Mouse (Mus musculus) embryonic stem cell, embryonic (primary cell): ENCODE results near the gene Tnfrsf11a.
"Not testable (repeated sequence)": the region's sequence is repeated elsewhere in the genome, so short reads cannot be mapped to it uniquely, and the experiment has no call there.

Source experiments
- CTCF ChIA-PET, 4 experiments: fragments of 300-600 bp in 2 of 4; fragments of 350-600 bp in 2 of 4; sonication (Branson Sonifier 250); formaldehyde crosslinking; loops; one replicate each; lab custom pipeline; 2022; ENCODE audit warnings: inconsistent platforms in 2 of 4; lab: Charles Lee
- POLR2A ChIA-PET, 4 experiments: fragments of 300-600 bp in 2 of 4; fragments of 350-600 bp in 2 of 4; sonication (Branson Sonifier 250); formaldehyde crosslinking; loops; one replicate each; lab custom pipeline; 2022; ENCODE audit warnings: antibody characterized with exemption in 4 of 4, inconsistent platforms in 1 of 4; lab: Charles Lee

The Tnfrsf11a gene

DNA sequence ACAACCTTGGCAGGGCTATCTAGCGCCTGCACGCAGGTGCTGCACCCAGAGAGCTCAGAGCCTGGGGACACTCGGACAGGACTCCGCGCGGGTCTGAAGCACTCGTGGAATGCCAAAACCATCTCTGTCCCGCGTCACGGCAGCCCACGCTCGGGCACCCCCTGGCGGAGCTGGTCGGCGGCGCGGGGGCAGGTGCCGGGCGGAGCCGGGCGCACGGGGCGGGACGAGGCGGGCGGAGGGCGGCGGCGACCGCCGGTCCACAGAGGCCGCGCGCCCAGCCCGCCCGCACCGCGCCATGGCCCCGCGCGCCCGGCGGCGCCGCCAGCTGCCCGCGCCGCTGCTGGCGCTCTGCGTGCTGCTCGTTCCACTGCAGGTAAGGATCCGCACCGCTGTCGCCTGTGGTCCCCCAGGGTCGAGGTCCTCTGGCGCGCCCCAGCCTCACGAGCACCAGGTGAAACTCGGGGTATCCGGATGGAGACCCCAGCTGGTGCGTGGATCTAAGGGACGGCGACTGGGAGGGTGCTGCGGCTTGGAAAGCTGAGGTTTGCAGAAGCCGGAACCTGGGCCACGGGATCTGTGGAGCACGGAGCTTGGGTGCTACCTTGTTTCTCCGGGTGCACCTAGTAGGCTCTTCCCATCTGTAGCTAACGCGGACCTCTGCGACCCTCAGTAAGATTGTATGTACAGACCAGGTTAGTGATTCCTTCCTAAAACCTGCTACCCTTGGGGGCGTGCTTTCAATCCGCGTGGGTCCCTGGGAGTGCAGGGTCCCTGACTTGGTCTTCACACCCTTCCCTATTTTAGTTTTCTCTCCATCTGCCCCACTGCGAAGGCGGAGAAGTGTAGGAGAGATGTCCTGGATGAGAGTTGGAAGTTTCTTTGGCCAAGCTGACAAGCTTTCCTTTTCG is at the start of gene Tnfrsf11a:
Gene Tnfrsf11a (plus strand): TSS at position 262 of the 908 bp plus-strand sequence.
- ChIA-PET POLR2A (interaction anchor here in 3 of 4 experiments (1.0 to 2.2 kb wide), 5 partner anchors 12 to 391 kb away, joined by 3 to 6 read pairs (median 4); partner anchors contain the start of genes Zcchc2 (in 2 of the 3) and Phlpp1 (in 1 of the 3)), CTCF (interaction anchor here in 2 of 4 experiments (0.7 to 1.5 kb wide), 5 partner anchors 8 to 975 kb away, joined by 3 to 4 read pairs (median 3); no protein-coding TSS in a partner anchor)

DNA sequence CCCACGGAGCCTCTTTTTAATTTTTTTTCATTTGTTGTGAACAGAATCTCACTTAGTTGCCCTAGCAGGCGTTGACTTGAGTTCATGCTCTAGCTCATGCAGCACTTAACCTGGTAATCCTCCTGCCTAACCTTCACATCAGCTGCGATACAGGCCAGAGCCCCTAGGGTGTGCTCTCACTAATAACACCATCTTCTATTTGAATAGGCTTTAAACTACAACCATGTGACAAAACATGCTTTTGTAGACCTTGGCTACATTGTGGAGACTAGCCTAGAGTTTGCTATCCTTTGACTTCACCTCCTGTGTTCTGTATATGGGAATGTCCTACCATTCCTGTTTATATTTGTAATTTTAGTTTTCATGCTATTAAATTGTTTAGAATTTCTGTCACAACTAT is 45.2 kb upstream of the Tnfrsf11a start:
- CTCF ChIA-PET = interaction anchor here in 1 of 4 experiments (1.2 kb wide), 1 partner anchor 152 kb away, joined by 3 read pairs; no protein-coding TSS in a partner anchor
- POLR2A ChIA-PET = interaction anchor here in 2 of 4 experiments (0.5 to 2.1 kb wide), 5 partner anchors 10 to 255 kb away, joined by 3 to 6 read pairs (median 3); partner anchors contain the start of genes Pign (in 1 of the 2), Relch (in 1 of the 2) and Zcchc2 (in 1 of the 2)

DNA sequence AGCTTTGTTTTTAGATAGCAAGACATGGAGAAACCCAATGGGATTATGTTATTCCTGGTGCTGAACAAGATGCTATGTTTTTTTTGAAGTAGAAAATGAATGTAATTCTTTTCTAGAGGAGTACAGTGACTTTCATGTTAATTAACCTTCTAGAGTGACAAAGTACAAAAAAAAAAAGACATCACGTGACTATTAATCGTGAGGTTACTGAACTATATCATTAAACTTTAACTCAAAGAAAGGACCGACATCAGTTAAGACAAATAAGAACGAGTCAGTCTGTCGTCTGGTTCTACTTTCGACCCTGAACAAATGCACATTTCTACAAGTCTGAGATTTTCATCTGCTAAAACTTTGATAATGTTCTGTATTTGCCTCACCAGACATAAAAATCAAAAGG is 42.2 kb upstream of the Tnfrsf11a start:
- CTCF ChIA-PET = no interaction called here

DNA sequence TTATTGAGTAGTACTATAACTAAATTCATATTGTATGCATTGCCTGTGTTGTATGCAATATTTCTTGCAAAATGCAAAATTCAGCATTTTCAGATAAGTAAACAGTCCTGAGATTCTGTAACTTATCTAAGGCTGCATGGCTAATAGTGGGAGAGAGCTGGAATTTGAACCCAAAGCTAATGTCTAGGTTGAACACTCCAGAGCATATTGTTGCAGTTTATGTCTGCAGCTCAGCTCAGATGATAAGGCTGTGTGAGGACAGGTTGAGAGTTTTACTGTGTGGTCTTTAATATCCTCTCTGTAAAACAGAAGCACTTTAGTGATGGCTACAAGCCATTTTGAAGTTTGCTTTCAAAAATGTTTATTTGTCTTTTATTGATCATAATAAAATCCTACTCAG is 41.0 kb upstream of the Tnfrsf11a start:
- ChIA-PET CTCF (no interaction called here), POLR2A (interaction anchor here in 1 of 4 experiments (1.5 kb wide), 1 partner anchor 18 kb away, joined by 4 read pairs; no protein-coding TSS in a partner anchor)

More for the DNA sequence above, 42.2 kb upstream of the Tnfrsf11a start:
- POLR2A ChIA-PET = interaction anchor here in 1 of 4 experiments (1.0 to 1.6 kb wide), 2 partner anchors 15 to 16 kb away, joined by 3 to 4 read pairs; no protein-coding TSS in a partner anchor

DNA sequence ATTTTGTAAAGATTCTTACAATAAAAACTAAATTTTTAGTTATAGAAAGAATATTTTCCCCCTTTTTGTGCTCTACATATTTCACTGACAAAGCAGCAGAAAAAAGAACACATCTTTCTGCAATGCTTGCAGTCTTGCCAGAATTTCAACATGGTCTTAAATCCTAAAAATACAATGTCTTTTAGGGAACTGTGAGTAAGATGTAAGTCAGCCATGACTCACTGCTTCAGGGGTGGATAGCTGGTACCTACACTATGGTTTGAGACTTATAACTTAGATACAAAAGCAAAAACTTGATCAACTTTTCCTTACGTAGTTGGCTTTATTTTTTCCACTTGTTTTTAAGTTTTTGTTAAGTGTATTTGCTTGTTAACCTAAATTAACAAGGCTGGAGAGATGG is 38.0 kb upstream of the Tnfrsf11a start:
- ChIA-PET POLR2A (no interaction called here), CTCF (no interaction called here)

DNA sequence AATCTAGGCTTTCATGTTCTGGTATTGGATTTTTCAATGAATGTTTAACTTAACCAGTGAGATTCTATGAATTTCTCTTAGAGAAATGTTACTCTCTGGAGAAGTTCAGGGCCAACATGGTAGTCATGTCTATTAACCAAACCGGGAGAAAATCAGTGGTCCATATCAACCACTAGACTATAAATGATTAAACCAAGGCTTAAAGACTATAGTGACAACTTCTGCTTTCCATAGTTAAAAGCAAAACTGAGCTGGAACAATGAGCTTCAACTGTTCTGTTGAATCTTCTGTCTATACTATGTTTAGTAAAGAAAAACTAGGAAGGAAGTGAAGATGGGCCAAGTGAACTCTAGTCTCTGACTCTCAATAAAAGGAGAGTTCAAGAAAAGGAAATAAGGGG is 34.1 kb upstream of the Tnfrsf11a start:
- POLR2A ChIA-PET = interaction anchor here in 1 of 4 experiments (1.7 kb wide), 1 partner anchor 12 kb away, joined by 6 read pairs; no protein-coding TSS in a partner anchor

DNA sequence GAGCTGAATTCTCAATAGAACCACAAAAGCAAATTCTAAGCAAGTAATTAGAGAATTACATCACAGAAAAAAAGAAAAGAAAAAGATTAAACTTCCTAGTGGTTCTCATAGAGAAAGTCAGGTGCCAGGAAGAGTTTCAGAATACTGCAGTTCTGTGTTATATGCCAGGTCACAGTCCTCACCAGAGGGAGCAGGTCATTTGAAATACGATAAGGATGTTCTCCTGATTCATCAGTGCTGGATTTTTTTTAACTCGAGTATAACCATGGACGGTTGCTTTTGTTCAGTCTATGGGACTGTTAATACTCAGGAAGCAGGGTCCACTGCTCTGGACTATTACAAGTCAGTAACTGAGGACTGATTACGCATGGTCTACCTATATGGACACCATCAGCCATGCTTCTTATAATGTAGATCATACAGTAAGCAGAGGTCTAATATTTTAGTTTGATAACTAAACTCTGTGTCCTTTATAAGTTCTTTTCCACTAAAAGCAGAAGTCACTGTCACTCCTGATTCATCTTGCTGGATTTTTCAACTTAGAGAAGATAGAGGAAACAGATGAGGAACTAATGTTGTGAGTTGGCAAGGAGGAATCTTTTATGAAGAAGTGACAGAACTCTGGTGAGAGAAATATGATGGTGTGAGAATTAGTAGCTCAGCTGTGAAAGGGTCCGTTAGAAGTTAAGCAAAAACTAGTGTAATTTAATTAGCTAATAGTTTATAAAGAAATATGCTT is 33.5 kb upstream of the Tnfrsf11a start:
- ChIA-PET CTCF (no interaction called here), POLR2A (interaction anchor here in 2 of 4 experiments (1.0 to 1.7 kb wide), 2 partner anchors 12 to 243 kb away, joined by 4 to 6 read pairs; partner anchors contain the start of gene Zcchc2 (in 1 of the 2))

More for the DNA sequence above, 34.1 kb upstream of the Tnfrsf11a start:
- CTCF ChIA-PET = no interaction called here

DNA sequence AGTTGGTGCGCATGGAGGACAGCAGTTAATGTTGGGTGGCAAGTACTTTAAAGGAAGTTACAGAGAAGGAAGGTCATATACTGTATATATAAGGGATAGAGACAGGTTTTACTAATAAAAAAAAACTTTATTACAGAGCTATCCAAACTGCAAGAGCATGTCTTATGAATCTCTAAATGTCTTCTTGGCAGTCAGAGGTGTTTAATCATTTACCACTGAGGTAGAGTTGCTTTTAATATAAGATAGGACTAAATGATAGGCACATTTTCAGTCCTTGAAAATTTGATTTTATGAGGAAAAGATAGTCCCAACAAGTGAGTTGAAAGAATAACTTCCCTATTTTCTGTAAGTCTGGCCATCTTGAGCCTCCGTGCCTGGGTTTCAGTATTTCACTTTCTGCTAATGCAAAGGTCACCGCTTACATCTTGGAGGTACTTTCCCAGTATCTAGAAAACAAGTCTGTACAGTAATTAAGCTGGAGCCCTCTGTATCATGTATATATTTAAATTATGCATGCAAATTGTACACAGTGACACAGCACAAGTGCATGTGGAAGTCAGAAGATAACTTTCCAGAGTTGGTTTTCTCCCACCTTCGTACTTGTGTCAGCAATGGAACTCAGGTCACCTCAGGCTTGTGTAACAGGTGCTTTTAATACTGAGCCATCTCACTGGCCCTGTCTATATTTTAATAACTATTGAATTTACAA is 32.3 kb upstream of the Tnfrsf11a start:
- ChIA-PET POLR2A (interaction anchor here in 3 of 4 experiments (0.6 to 1.0 kb wide), 4 partner anchors 13 to 242 kb away, joined by 3 to 4 read pairs (median 3); partner anchors contain the start of gene Zcchc2 (in 1 of the 3)), CTCF (no interaction called here)

DNA sequence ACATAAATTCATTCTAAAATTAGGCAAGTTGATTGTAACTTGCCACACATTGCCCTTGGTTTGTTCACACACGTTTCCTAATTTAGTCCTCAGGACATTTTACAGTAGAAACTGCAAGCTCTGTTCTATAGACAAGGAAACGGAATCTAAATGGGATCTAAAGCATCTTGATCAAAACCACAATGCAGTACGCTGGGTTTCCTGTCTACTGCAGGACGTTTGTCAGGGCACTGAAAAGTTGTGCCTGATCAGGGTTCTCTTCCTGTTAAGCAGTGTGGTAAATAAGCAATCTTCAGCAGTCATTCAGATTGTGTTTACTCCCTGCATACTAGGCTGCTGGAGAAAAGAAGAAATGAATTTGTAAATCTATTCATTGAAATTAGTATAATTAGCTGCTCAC is 28.3 kb upstream of the Tnfrsf11a start:
- ChIA-PET POLR2A (interaction anchor here in 1 of 4 experiments (0.7 kb wide), 1 partner anchor 23 kb away, joined by 3 read pairs; no protein-coding TSS in a partner anchor), CTCF (no interaction called here)

DNA sequence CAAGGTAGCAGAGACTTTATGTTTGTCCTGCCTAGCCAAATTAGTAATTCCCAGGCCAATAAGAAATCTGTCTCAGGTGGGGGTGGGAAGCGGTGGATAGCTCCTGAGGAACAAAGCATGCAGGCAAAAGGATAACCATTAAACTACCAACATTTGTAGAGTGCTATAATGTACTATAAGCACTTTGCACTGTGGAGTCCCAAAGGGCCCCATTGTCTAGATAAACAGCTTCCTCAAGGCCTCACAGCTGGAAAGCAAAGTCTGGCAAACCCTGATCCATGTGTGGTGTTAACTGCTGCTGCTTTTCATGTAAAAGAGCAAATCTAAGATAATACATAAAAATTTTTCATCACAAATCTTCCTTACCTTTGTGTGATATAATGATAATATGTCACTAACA is 27.6 kb upstream of the Tnfrsf11a start:
- POLR2A ChIA-PET = interaction anchor here in 1 of 4 experiments (0.7 kb wide), 1 partner anchor 24 kb away, joined by 3 read pairs; no protein-coding TSS in a partner anchor
- CTCF ChIA-PET = no interaction called here

DNA sequence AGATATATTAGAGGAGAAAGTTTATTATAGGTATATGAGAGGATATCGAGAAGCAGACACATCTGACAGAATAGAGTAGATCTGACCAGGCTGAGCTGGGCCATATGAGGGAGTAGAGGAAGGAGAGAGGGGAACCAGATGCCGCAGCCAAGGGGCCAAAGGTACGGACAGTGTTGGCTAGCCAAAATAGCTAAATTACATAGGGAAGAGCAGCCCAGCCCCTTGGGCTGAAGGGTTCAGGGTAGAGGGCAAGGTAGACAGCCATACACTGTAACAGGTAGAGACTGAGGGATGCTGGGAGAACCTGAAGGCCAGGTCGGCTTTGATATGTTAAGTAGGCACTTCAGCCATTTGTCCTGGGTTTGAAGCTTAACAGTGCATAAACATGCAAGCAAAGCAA is 21.7 kb upstream of the Tnfrsf11a start:
- CTCF ChIA-PET = interaction anchor here in 1 of 4 experiments (0.8 kb wide), 1 partner anchor 22 kb away, joined by 4 read pairs; the partner anchor contains the start of gene Tnfrsf11a

DNA sequence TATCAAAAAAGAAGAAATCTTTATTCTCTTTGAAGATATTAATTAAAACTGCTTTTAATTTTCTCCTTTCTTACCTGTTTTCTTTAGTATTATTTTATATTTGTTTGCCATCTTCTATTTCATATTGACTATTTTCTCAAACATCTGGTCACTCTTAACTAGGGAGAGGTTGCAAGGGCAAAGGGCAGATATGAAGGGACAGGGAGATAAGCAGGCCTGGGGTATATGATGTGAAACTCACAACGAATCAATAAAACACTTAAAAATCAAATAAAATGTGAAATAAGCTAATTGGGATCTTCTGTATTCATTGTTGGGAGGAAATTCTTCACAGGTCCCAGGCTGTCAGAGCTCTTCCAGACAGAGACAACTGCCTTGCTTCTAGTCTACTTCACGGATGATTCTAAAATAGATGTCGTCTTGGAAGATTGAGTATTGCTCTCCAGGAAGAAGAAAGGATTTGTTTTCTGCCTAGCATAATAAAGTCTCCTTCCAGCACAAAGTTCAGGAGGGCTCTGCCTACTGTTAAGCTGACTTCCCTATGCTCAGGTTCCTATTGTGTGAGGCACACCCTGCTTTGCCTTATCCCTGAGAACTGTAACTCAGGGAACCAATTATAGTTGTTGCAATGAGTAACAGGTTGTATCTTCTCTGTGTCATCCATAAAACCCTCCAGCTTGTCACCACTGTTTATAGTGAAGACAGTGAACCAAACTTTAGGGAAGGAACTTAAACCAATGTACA is 20.9 kb upstream of the Tnfrsf11a start:
- POLR2A ChIA-PET = no interaction called here
- CTCF ChIA-PET = interaction anchor here in 1 of 4 experiments (0.5 to 0.8 kb wide), 2 partner anchors 21 to 172 kb away, joined by 4 read pairs; partner anchors contain the start of gene Tnfrsf11a

More for the DNA sequence above, 21.7 kb upstream of the Tnfrsf11a start:
- POLR2A ChIA-PET = no interaction called here

DNA sequence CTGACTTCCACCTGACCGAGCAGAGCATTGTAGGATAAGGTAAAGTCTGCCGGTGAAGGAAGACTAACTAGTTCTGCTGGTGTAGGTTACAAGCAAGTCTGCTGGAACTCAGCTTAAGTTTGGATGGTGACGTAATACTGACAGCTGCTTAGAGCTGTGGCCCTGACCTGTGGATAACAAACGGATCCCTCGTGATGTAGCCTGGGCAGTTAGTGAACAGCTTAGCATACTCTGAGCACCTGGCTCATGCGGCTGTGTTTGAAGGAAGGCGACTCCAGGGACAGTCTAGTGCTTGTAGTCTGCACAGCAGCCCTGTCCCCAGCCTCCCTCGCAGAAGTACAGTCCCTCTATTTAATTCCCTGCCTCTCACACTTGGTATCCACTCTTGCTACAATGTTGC is 14.9 kb upstream of the Tnfrsf11a start:
- ChIA-PET POLR2A (no interaction called here), CTCF (no interaction called here)

DNA sequence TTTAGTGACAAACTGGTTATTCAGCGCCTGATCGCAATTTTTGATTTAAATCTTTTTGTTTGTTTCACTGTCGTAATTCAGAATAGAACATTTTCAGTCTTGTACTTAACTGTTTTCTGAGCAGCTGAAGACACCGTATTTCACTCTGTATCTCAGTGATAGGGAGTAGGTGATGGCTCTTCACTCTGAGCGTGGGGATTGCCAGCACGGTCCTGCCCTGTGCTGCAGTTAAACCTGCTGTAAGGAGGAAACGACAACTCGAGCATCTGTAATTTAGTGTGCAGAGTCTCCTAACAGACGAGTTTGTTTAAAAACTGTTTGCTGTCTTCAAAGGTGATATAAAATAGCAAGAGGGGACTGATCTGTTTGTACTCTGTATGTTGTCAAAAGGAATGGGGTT is 14.4 kb upstream of the Tnfrsf11a start:
- POLR2A ChIA-PET, CTCF ChIA-PET: not testable (repeated sequence)

DNA sequence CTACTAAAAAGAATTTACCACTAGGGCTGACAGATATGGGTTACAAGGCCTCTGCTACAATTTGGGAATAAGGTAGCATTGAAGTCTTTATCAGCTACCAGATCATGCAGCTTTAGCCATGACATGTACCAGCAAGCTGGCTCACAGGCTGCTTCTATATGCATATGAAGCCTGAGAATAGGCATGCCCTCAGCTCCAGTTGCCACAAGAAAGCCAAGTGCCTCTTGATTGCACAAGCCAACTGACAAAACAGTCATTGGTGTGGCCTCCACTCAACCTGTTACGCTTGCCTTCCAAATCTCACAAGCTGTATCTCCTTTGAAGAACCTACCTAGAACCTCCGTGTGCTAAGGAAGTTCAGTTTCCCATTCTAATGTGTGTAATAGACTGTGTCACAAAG is 12.1 kb upstream of the Tnfrsf11a start:
- CTCF ChIA-PET = interaction anchor here in 1 of 4 experiments (1.3 kb wide), 1 partner anchor 11 kb away, joined by 3 read pairs; no protein-coding TSS in a partner anchor

DNA sequence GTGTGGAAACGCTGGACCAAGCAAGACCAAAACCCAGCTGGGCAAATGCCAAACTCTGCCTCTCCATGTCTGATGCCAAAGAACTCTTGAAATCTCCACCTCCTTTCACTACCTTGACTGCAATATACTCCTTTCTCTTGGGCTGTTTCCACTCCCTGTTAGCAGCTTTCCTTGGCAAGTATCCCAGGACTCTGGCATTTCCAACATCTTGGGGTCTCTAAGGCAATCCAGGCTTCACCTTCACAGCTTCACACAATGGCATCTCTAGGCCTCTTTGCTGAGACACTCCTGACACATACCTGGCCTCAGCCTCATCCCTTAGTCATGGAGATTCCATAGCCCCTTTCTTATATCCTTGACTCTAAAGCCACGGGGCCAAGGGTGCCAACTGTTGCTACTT is 9.8 kb upstream of the Tnfrsf11a start:
- POLR2A ChIA-PET = no interaction called here
- CTCF ChIA-PET = no interaction called here

More for the DNA sequence above, 12.1 kb upstream of the Tnfrsf11a start:
- POLR2A ChIA-PET = interaction anchor here in 1 of 4 experiments (1.3 kb wide), 1 partner anchor 13 kb away, joined by 4 read pairs; the partner anchor contains the start of gene Tnfrsf11a

DNA sequence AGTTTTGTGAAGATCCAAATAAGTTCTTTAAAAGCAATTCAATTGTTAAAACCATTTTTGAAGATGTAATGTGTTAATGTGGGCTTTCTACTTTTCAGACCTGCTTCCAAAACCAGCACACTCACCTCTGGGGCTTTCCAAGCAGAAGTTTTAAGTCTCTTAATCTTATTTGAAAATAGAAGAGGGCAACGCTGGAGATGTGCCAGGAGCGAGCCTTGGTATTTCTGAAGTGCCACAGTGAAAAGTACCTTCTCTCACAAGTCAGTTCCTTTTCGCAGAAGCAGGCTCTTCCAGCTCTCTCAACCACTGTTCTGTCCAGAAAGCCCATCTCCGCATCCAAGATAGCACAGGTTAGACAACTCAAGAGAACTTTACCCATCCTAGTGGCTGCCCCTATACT is 4.1 kb upstream of the Tnfrsf11a start:
- ChIA-PET CTCF (no interaction called here), POLR2A (interaction anchor here in 1 of 4 experiments (1.4 kb wide), 1 partner anchor 11 kb away, joined by 5 read pairs; no protein-coding TSS in a partner anchor)
